Mouse (Mus musculus): ENCODE data around the gene Gprin2. TPM values are rescaled to one million over a fixed set of nuclear protein-coding genes. Genes with fewer than 3 reads are reported as not detected.

The Gprin2 gene
- polyA plus RNA-seq, 1 experiment, result not detected

DNA sequence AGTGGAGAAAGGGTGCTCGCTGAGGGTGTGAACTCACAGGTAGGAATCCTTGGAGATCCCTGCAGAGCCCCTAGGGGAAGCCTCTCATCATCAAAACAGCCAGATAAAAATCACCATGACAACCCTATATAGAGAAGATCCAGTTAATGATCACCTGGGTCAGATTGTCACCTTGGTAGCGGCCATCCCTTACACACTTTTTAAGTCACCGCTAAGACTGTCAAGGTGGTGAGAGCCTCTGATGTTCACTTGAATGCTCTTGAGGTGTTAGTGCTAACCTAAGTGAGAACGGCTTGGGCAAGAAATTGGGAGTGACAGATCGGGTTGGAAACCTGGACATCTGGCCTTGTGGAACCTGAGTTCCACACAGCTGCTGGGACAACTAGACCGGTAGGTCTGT, 17.8 kb upstream of the Gprin2 start, which contains the start of gene Syt15:
Gene Syt15 (plus strand): TSS at position 301 of the 400 bp plus-strand sequence.
- Histone ChIP-seq H3K4me3 (replicated peaks; ENCODE audit: control insufficient read depth, low read depth, low read length) (no peak within 1 kb of the TSS), H3K4me1 (ENCODE audit: control insufficient read depth, insufficient read depth, low read length) (no peaks in the 10 kb centered on the region), H3K27ac (ENCODE audit: control insufficient read depth, insufficient read depth, low read depth, low read length, poor library complexity) (no peak within 1 kb of the TSS)
- whole genome bisulfite sequencing, result 63% methylated on average over 6 of the region's 6 CpGs
- TF ChIP-seq CTCF (IDR thresholded peaks at IDR 0.05; ENCODE audit: control insufficient read depth, insufficient read depth, low read length) (no peak), POLR2A (IDR thresholded peaks at IDR 0.05; ENCODE audit: borderline replicate concordance, control insufficient read depth, low read depth, low read length) (no peak)

GRCm38 (mm10) chr14:34215451-34216127, 14.1 kb upstream of the Gprin2 start:
- Histone ChIP-seq H3K27ac (ENCODE audit: control insufficient read depth, insufficient read depth, low read depth, low read length, poor library complexity) (no peak overlapping the region), H3K4me3 (replicated peaks; ENCODE audit: control insufficient read depth, low read depth, low read length) (no peak overlapping the region), H3K4me1 (ENCODE audit: control insufficient read depth, insufficient read depth, low read length) (no peaks in the 10 kb centered on the region)
- 69% methylated on average over 6 of the region's 6 CpGs for WGBS
- no peak for TF ChIP-seq CTCF (IDR thresholded peaks at IDR 0.05; ENCODE audit: control insufficient read depth, insufficient read depth, low read length)
- TF ChIP-seq POLR2A (IDR thresholded peaks at IDR 0.05; ENCODE audit: borderline replicate concordance, control insufficient read depth, low read depth, low read length), result no peak

GRCm38 (mm10) chr14:34209942-34210341, 8.5 kb upstream of the Gprin2 start:
- H3K4me3 ChIP-seq (replicated peaks; ENCODE audit: control insufficient read depth, low read depth, low read length), result no peak overlapping the region
- no peak for TF ChIP-seq CTCF (IDR thresholded peaks at IDR 0.05; ENCODE audit: control insufficient read depth, insufficient read depth, low read length)
- no peak for TF ChIP-seq POLR2A (IDR thresholded peaks at IDR 0.05; ENCODE audit: borderline replicate concordance, control insufficient read depth, low read depth, low read length)
- H3K4me1 ChIP-seq (ENCODE audit: control insufficient read depth, insufficient read depth, low read length), result no peaks in the 10 kb centered on the region
- H3K27ac ChIP-seq (ENCODE audit: control insufficient read depth, insufficient read depth, low read depth, low read length, poor library complexity), result no peak overlapping the region
- 83% methylated on average over 4 of the region's 4 CpGs for WGBS

- H3K27ac ChIP-seq (ENCODE audit: control insufficient read depth, insufficient read depth, low read depth, low read length, poor library complexity), result no peak overlapping the region
- 57% methylated on average over 4 of the region's 4 CpGs for WGBS
- H3K4me3 ChIP-seq (replicated peaks; ENCODE audit: control insufficient read depth, low read depth, low read length), result no peak overlapping the region
- TF ChIP-seq CTCF (IDR thresholded peaks at IDR 0.05; ENCODE audit: control insufficient read depth, insufficient read depth, low read length) (no peak), POLR2A (IDR thresholded peaks at IDR 0.05; ENCODE audit: borderline replicate concordance, control insufficient read depth, low read depth, low read length) (no peak)
- H3K4me1 ChIP-seq (ENCODE audit: control insufficient read depth, insufficient read depth, low read length), result no peaks in the 10 kb centered on the region
Measured at GRCm38 (mm10) chr14:34209080-34209479, 7.6 kb upstream of the Gprin2 start.

GRCm38 (mm10) chr14:34208651-34209050, 7.2 kb upstream of the Gprin2 start:
- Histone ChIP-seq H3K4me1 (ENCODE audit: control insufficient read depth, insufficient read depth, low read length) (no peaks in the 10 kb centered on the region), H3K4me3 (replicated peaks; ENCODE audit: control insufficient read depth, low read depth, low read length) (no peak overlapping the region), H3K27ac (ENCODE audit: control insufficient read depth, insufficient read depth, low read depth, low read length, poor library complexity) (no peak overlapping the region)
- 51% methylated on average over 2 of the region's 2 CpGs for WGBS
- TF ChIP-seq CTCF (IDR thresholded peaks at IDR 0.05; ENCODE audit: control insufficient read depth, insufficient read depth, low read length) (0 out of 2 replicates have a peak, but pooled peaks have one; percentile 7), POLR2A (IDR thresholded peaks at IDR 0.05; ENCODE audit: borderline replicate concordance, control insufficient read depth, low read depth, low read length) (no peak)

DNA sequence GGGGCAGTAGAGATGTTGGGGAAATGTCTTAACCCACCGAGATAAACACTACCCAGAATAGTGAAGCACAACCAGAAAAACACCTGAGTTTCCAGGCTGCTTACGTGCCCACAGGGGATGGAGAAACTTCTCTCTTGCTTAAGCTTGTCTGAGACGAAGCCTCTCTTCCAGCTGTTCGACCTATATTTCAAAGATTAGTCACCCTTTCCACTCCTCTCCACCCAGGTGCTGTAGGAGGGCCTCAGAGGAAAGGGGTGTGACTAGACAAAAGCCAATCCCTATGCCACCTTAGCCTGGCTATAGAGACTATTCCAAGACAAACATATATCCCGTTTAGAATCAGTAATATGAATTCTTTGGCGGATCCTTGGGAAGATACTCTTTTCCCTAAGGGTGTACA, 6.5 kb upstream of the Gprin2 start:
- no peaks in the 10 kb centered on the region for H3K4me1 ChIP-seq (ENCODE audit: control insufficient read depth, insufficient read depth, low read length)
- TF ChIP-seq CTCF (IDR thresholded peaks at IDR 0.05; ENCODE audit: control insufficient read depth, insufficient read depth, low read length) (no peak), POLR2A (IDR thresholded peaks at IDR 0.05; ENCODE audit: borderline replicate concordance, control insufficient read depth, low read depth, low read length) (no peak)
- 62% methylated on average over 6 of the region's 6 CpGs for WGBS
- no peak overlapping the region for H3K27ac ChIP-seq (ENCODE audit: control insufficient read depth, insufficient read depth, low read depth, low read length, poor library complexity)
- no peak overlapping the region for H3K4me3 ChIP-seq (replicated peaks; ENCODE audit: control insufficient read depth, low read depth, low read length)

GRCm38 (mm10) chr14:34200738-34201230, 669 bp downstream of the Gprin2 start:
- Histone ChIP-seq H3K4me1 (ENCODE audit: control insufficient read depth, insufficient read depth, low read length) (no peaks in the 10 kb centered on the region), H3K27ac (ENCODE audit: control insufficient read depth, insufficient read depth, low read depth, low read length, poor library complexity) (no peak overlapping the region), H3K4me3 (replicated peaks; ENCODE audit: control insufficient read depth, low read depth, low read length) (no peak overlapping the region)
- WGBS, result 8% methylated on average over 19 of the region's 19 CpGs
- TF ChIP-seq CTCF (IDR thresholded peaks at IDR 0.05; ENCODE audit: control insufficient read depth, insufficient read depth, low read length), result no peak
- no peak for TF ChIP-seq POLR2A (IDR thresholded peaks at IDR 0.05; ENCODE audit: borderline replicate concordance, control insufficient read depth, low read depth, low read length)

GRCm38 (mm10) chr14:34196706-34197105, 4.7 kb downstream of the Gprin2 start:
- 70% methylated on average over 4 of the region's 4 CpGs for WGBS
- no peaks in the 10 kb centered on the region for H3K4me1 ChIP-seq (ENCODE audit: control insufficient read depth, insufficient read depth, low read length)
- H3K27ac ChIP-seq (ENCODE audit: control insufficient read depth, insufficient read depth, low read depth, low read length, poor library complexity), result no peak overlapping the region
- TF ChIP-seq CTCF (IDR thresholded peaks at IDR 0.05; ENCODE audit: control insufficient read depth, insufficient read depth, low read length) (no peak), POLR2A (IDR thresholded peaks at IDR 0.05; ENCODE audit: borderline replicate concordance, control insufficient read depth, low read depth, low read length) (no peak)
- H3K4me3 ChIP-seq (replicated peaks; ENCODE audit: control insufficient read depth, low read depth, low read length), result no peak overlapping the region
